Mouse (Mus musculus): ENCODE results near the gene Fetub. TPM values are rescaled to one million over a fixed set of nuclear protein-coding genes. Genes with fewer than 3 reads are reported as not detected.
"Not testable (repeated sequence)": the region's sequence is repeated elsewhere in the genome, so short reads cannot be mapped to it uniquely, and the experiment has no call there.

The Fetub gene
- total RNA-seq, 2 experiments from 2014 or later: not detected

GRCm38 (mm10) chr16:22899866-22900570 lies 18.1 kb upstream of the Fetub start:
- intact Hi-C loops (cut with DNase I): no loop called here
- no peak for DNase-seq (ENCODE audit: low spot score in 2 of 2)

- DNase-seq (ENCODE audit: low spot score in 2 of 2): no peak
- intact Hi-C loops (cut with DNase I): no loop called here
Measured at GRCm38 (mm10) chr16:22901326-22901725, 16.8 kb upstream of the Fetub start.

GRCm38 (mm10) chr16:22909290-22909689 lies 8.8 kb upstream of the Fetub start:
- no peak for DNase-seq (ENCODE audit: low spot score in 2 of 2)
- intact Hi-C loops (cut with DNase I): no loop called here

GRCm38 (mm10) chr16:22911986-22912385 lies 6.1 kb upstream of the Fetub start:
- peak in 1 of 2 experiments; percentile 53 for DNase-seq (ENCODE audit: low spot score in 2 of 2)
- intact Hi-C loops (cut with DNase I): no loop called here

- intact Hi-C loops (cut with DNase I): no loop called here
- peak in 1 of 2 experiments; percentile 18 for DNase-seq (ENCODE audit: low spot score in 2 of 2)
Measured at GRCm38 (mm10) chr16:22912886-22913285, 5.2 kb upstream of the Fetub start.

GRCm38 (mm10) chr16:22914276-22914675 lies 3.9 kb upstream of the Fetub start:
- no peak for DNase-seq (ENCODE audit: low spot score in 2 of 2)
- intact Hi-C loops (cut with DNase I): no loop called here

GRCm38 (mm10) chr16:22918664-22919312 lies 654 bp downstream of the Fetub start:
- no peak for DNase-seq (ENCODE audit: low spot score in 2 of 2)
- intact Hi-C loops (cut with DNase I): no loop called here

- no peak for DNase-seq (ENCODE audit: low spot score in 2 of 2)
- intact Hi-C loops (cut with DNase I): no loop called here
Measured at GRCm38 (mm10) chr16:22919971-22920854, 2.1 kb downstream of the Fetub start.

- no peak for DNase-seq (ENCODE audit: low spot score in 2 of 2)
- intact Hi-C loops (cut with DNase I): no loop called here
Measured at GRCm38 (mm10) chr16:22921761-22922160, 3.6 kb downstream of the Fetub start.

- no peak for DNase-seq (ENCODE audit: low spot score in 2 of 2)
Measured at GRCm38 (mm10) chr16:22922433-22922832, 4.3 kb downstream of the Fetub start.

GRCm38 (mm10) chr16:22929575-22929974 lies 11.4 kb downstream of the Fetub start:
- DNase-seq (ENCODE audit: low spot score in 2 of 2): peak; percentile 2 to 10
- intact Hi-C loops (cut with DNase I): no loop called here

More at GRCm38 (mm10) chr16:22922433-22922832, 4.3 kb downstream of the Fetub start:
- intact Hi-C loops (cut with DNase I): no loop called here

GRCm38 (mm10) chr16:22931431-22932200 lies 13.5 kb downstream of the Fetub start:
- intact Hi-C loops (cut with DNase I): no loop called here
- DNase-seq (ENCODE audit: low spot score in 2 of 2): no peak

- intact Hi-C loops (cut with DNase I): no loop called here
Measured at GRCm38 (mm10) chr16:22937631-22938030, 19.5 kb downstream of the Fetub start.

GRCm38 (mm10) chr16:22938541-22938940 lies 20.4 kb downstream of the Fetub start:
- DNase-seq (ENCODE audit: low spot score in 2 of 2): no peak
- intact Hi-C loops (cut with DNase I): no loop called here

More at GRCm38 (mm10) chr16:22937631-22938030, 19.5 kb downstream of the Fetub start:
- no peak for DNase-seq (ENCODE audit: low spot score in 2 of 2)

GRCm38 (mm10) chr16:22939120-22939695 lies 21.1 kb downstream of the Fetub start:
- DNase-seq (ENCODE audit: low spot score in 2 of 2): no peak
- intact Hi-C loops (cut with DNase I): no loop called here

GRCm38 (mm10) chr16:22941825-22942476 lies 23.8 kb downstream of the Fetub start:
- intact Hi-C loops (cut with DNase I); DNase-seq (ENCODE audit: low spot score in 2 of 2): not testable (repeated sequence)

- intact Hi-C loops (cut with DNase I): no loop called here
Measured at GRCm38 (mm10) chr16:22947371-22947770, 29.2 kb downstream of the Fetub start.

GRCm38 (mm10) chr16:22950840-22951395 lies 32.8 kb downstream of the Fetub start, which contains the start of gene Hrg:
TSS of gene Hrg (plus strand) at chr16:22951072.
- no peak for DNase-seq (ENCODE audit: low spot score in 2 of 2)
- intact Hi-C loops (cut with DNase I): loop anchor here (5.0 kb wide), 1 partner anchor 69 kb away; no protein-coding TSS in a partner anchor

More at GRCm38 (mm10) chr16:22947371-22947770, 29.2 kb downstream of the Fetub start:
- no peak for DNase-seq (ENCODE audit: low spot score in 2 of 2)

Measured in left cerebral cortex, postnatal 25 days (tissue).